Mouse (Mus musculus) embryonic facial prominence, embryonic 15.5 days (tissue): ENCODE measurements around the gene Wdr26. TPM values are rescaled to one million over a fixed set of nuclear protein-coding genes. Genes with fewer than 3 reads are reported as not detected.

Experiments used
- ATAC-seq: fragments of 200-750 bp; cut with Nextera tagmentation; 2 replicates; pipeline ENCODE4 v1.8.0; 2017; ENCODE audit warnings: low read depth, moderate TSS enrichment; ENCODE audit not compliant: insufficient number of reproducible peaks, low FRiP score, low TSS enrichment
- H3K27ac ChIP-seq: fragments of 300-500 bp; sonication (generic); replicated peaks from 2 replicates; pipeline ENCODE4 v1.5.1; 2015; ENCODE audit warnings: mild to moderate bottlenecking, inconsistent platforms
- H3K27me3 ChIP-seq: fragments of 300-500 bp; sonication (generic); 2 replicates; pipeline ENCODE4 v1.6.1; 2015; ENCODE audit warnings: inconsistent platforms
- H3K36me3 ChIP-seq: fragments of 300-500 bp; sonication (generic); 2 replicates; pipeline ENCODE4 v1.6.1; 2015; ENCODE audit warnings: mild to moderate bottlenecking, inconsistent platforms
- H3K4me1 ChIP-seq: fragments of 300-500 bp; sonication (generic); 2 replicates; pipeline ENCODE4 v1.6.1; 2015; ENCODE audit warnings: inconsistent platforms
- H3K4me2 ChIP-seq: fragments of 300-500 bp; sonication (generic); replicated peaks from 2 replicates; pipeline ENCODE4 v1.6.1; 2015; ENCODE audit warnings: mild to moderate bottlenecking, inconsistent platforms
- H3K4me3 ChIP-seq: fragments of 300-500 bp; sonication (generic); replicated peaks from 2 replicates; pipeline ENCODE4 v1.5.1; 2015; ENCODE audit warnings: mild to moderate bottlenecking, inconsistent platforms
- H3K9ac ChIP-seq: fragments of 300-500 bp; sonication (generic); 2 replicates; pipeline ENCODE4 v1.6.1; 2015; ENCODE audit warnings: inconsistent platforms
- H3K9me3 ChIP-seq: fragments of 300-500 bp; sonication (generic); replicated peaks from 2 replicates; pipeline ENCODE4 v1.6.1; 2016; ENCODE audit warnings: inconsistent platforms
- WGBS: fragments of 180-500 bp; shearing (Covaris S2); methylation state at CpG from one replicate; pipeline ENCODE4 v1.1.7; 2015; 5-methylcytosine and 5-hydroxymethylcytosine counted together
- polyA plus RNA-seq: library from polyadenylated mRNA; unstranded; fragments of >200 nt; fragmentation: Nextera tagmentation; extraction: Ambion mirVana; gene quantifications from 2 replicates; pipeline ENCODE4 v1.2.1, GENCODE M21; 2015

Gene Wdr26
- polyA plus RNA-seq, 1 experiment from 2014 or later = 38.0 TPM

DNA sequence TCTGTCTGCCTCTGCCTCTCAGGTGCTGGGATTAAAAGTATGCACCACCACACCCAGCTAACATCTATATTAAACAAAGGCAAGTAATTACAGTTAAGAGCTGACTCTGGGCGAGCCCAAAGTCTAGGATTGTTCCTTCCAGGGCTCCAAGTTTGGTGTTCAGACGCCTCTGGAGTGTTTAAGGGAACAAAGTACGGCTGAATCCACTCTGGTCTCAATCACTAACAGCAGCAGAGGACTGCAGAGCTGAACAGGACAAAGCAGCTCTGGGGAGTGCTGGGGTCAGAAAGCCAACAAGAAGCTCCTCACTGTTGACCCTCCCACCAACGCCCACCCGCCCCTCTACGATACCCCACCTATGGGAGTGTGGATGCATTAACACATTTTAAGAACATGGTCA, 21.9 kb upstream of the Wdr26 start:
- 82% methylated on average over 6 of the region's 6 CpGs for WGBS
- no peak overlapping the region for H3K9ac ChIP-seq
- no peak overlapping the region for H3K27ac ChIP-seq
- H3K4me3 ChIP-seq = no peak overlapping the region
- no peaks in the 10 kb centered on the region for H3K36me3 ChIP-seq
- ATAC-seq = no peak
- peaks cover 17% of the 10 kb centered on the region; the same call in 1 of the 2 replicates for H3K4me1 ChIP-seq
- H3K27me3 ChIP-seq = no peaks in the 10 kb centered on the region
- no peak overlapping the region for H3K4me2 ChIP-seq
- no peaks in the 10 kb centered on the region for H3K9me3 ChIP-seq

- WGBS = 24% methylated on average over 8 of the region's 8 CpGs
- H3K36me3 ChIP-seq = no peaks in the 10 kb centered on the region
- no peak overlapping the region for H3K4me3 ChIP-seq
- no peaks in the 10 kb centered on the region for H3K9me3 ChIP-seq
- H3K9ac ChIP-seq = no peak overlapping the region
- ATAC-seq = no peak
- H3K27ac ChIP-seq = 0 out of 2 replicates have a peak overlapping the region, but pooled peaks have one; percentile 51
- H3K4me2 ChIP-seq = no peak overlapping the region
- H3K4me1 ChIP-seq = peaks cover 20% of the 10 kb centered on the region; the same call in 1 of the 2 replicates
- H3K27me3 ChIP-seq = no peaks in the 10 kb centered on the region
Measured at GRCm38 (mm10) chr1:181232307-181233027, 20.7 kb upstream of the Wdr26 start.

DNA sequence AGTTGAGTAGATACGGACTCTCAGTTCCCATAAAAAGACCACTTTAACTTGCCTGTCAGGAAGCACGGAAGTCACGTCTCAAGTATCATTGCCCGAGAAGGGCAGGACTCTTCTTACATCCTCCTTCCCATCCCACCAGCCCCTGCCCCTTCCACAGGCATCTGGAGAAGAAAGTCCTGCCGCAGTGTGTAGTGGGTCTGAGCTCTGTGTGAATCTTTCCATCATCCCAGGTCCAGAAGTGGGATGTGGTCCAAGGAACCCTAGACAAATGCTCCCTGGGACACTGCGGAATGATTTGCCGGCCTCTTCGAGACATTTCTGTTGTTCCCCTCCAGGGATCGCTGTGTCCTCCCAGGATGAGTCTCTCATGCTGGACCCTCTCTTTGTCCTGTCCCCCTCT, 20.0 kb upstream of the Wdr26 start:
- Histone ChIP-seq H3K9ac (no peak overlapping the region), H3K9me3 (no peaks in the 10 kb centered on the region), H3K4me3 (no peak overlapping the region), H3K4me1 (peaks cover 20% of the 10 kb centered on the region; the same call in 1 of the 2 replicates), H3K27me3 (no peaks in the 10 kb centered on the region), H3K36me3 (no peaks in the 10 kb centered on the region), H3K27ac (no peak overlapping the region), H3K4me2 (no peak overlapping the region)
- no peak for ATAC-seq
- WGBS = 71% methylated on average over 9 of the region's 9 CpGs

DNA sequence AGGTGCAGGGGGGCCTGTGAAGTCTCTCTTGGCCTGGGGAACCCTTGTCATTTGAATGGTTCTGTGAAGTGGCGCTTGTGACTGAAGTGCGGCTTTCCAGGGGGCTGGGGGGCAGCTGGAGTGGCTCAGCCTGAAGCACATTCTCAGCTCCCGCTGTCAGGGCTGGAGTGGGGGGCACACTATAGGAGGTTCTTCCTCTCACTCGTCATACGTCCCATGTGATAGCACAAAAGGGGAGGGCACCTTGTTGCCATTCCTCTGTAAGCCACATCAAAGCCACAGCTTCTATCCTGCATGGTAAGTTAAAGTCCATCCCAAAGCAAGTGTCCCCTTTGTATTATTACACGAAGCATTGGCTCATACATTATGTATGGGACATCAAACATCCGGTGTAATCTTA, 19.5 kb upstream of the Wdr26 start:
- H3K27me3 ChIP-seq = no peaks in the 10 kb centered on the region
- H3K4me2 ChIP-seq = no peak overlapping the region
- ATAC-seq = no peak
- H3K9ac ChIP-seq = no peak overlapping the region
- H3K9me3 ChIP-seq = no peaks in the 10 kb centered on the region
- H3K27ac ChIP-seq = no peak overlapping the region; the same call in 1 of the 2 replicates
- no peak overlapping the region for H3K4me3 ChIP-seq
- peaks cover 20% of the 10 kb centered on the region; the same call in 1 of the 2 replicates for H3K4me1 ChIP-seq
- H3K36me3 ChIP-seq = no peaks in the 10 kb centered on the region
- WGBS = 50% methylated on average over 7 of the region's 7 CpGs

DNA sequence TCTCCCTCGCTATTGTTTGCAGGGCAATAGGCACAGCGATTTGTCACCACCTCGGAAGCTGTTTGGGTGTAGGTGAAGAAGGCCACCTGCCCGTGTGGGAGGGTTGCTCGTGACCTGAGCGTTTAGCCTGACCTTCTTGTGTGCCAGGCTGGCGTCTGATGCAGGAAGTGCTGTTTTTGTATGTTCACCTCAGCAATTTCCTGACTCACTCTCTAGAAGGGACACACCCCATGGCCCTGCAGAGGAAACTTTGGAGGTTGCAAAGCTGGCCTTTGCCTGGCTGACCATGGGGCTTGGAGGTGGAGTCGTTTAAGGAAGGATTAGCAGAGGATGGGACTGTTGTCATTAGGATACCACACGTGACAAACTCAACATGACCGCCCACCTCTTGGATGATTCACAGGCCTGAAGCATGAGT, 18.9 kb upstream of the Wdr26 start:
- H3K9ac ChIP-seq = no peak overlapping the region

DNA sequence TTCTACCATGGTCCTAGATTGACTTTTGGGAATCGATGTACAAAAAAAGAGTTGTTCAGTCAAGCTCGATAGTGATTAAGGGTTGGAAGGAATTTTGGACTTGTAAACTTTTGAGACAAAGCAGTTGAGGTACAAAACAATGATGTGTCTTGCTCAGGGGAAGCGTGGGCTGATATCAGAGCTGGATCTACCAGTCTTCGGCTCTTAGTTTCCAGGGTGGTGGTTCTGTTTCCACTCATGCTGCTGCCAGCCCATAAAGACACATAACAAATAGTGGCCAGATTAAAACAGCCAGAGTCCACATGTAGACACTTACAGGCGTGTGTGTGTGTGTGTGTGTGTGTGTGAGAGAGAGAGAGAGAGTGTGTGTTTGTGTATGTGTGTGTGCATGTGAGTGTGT, 17.2 kb upstream of the Wdr26 start:
- Histone ChIP-seq H3K4me2 (no peak overlapping the region), H3K9ac (no peak overlapping the region), H3K27ac (no peak overlapping the region), H3K4me3 (no peak overlapping the region), H3K9me3 (no peaks in the 10 kb centered on the region), H3K4me1 (peaks cover 16% of the 10 kb centered on the region; the same call in 1 of the 2 replicates), H3K36me3 (no peaks in the 10 kb centered on the region), H3K27me3 (no peaks in the 10 kb centered on the region)
- no peak for ATAC-seq
- 78% methylated on average over 5 of the region's 5 CpGs for WGBS

More for the DNA sequence above, 18.9 kb upstream of the Wdr26 start:
- Histone ChIP-seq H3K27ac (no peak overlapping the region), H3K4me3 (no peak overlapping the region), H3K9me3 (no peaks in the 10 kb centered on the region), H3K4me2 (no peak overlapping the region), H3K4me1 (peaks cover 20% of the 10 kb centered on the region; the same call in 1 of the 2 replicates), H3K36me3 (no peaks in the 10 kb centered on the region), H3K27me3 (no peaks in the 10 kb centered on the region)
- 39% methylated on average over 10 of the region's 10 CpGs for WGBS
- ATAC-seq = no peak

DNA sequence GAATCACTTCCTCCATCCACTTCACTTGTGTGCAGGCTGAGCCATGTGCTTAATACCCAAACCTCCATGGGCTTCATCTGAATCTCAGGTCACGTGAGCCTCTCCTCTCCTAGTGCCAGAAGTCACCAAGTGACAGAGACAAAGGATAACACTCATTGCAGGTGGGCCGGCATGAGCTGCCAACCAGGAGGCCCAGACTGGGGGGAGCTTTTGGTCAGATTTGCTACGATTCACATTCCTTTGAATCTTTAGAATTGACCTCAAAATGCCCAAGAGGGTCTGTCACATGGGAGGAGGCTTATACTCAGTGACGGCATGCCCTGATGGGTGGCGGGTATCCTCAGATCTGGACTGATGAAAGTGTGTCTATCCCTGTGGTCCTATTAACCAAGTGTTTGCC, 16.8 kb upstream of the Wdr26 start:
- no peaks in the 10 kb centered on the region for H3K27me3 ChIP-seq
- H3K36me3 ChIP-seq = no peaks in the 10 kb centered on the region
- H3K4me2 ChIP-seq = no peak overlapping the region
- WGBS = 56% methylated on average over 5 of the region's 5 CpGs
- no peak overlapping the region for H3K27ac ChIP-seq
- no peaks in the 10 kb centered on the region for H3K9me3 ChIP-seq
- peaks cover 15% of the 10 kb centered on the region; the same call in 1 of the 2 replicates for H3K4me1 ChIP-seq
- no peak overlapping the region for H3K4me3 ChIP-seq
- no peak for ATAC-seq
- no peak overlapping the region for H3K9ac ChIP-seq

GRCm38 (mm10) chr1:181227804-181228203, 16.0 kb upstream of the Wdr26 start:
- H3K9me3 ChIP-seq = no peaks in the 10 kb centered on the region
- no peaks in the 10 kb centered on the region for H3K27me3 ChIP-seq
- peaks cover 15% of the 10 kb centered on the region; the same call in 1 of the 2 replicates for H3K4me1 ChIP-seq
- no peak overlapping the region for H3K27ac ChIP-seq
- 74% methylated on average over 11 of the region's 11 CpGs for WGBS
- H3K4me2 ChIP-seq = no peak overlapping the region
- H3K9ac ChIP-seq = no peak overlapping the region
- H3K36me3 ChIP-seq = no peaks in the 10 kb centered on the region
- no peak for ATAC-seq
- no peak overlapping the region for H3K4me3 ChIP-seq

DNA sequence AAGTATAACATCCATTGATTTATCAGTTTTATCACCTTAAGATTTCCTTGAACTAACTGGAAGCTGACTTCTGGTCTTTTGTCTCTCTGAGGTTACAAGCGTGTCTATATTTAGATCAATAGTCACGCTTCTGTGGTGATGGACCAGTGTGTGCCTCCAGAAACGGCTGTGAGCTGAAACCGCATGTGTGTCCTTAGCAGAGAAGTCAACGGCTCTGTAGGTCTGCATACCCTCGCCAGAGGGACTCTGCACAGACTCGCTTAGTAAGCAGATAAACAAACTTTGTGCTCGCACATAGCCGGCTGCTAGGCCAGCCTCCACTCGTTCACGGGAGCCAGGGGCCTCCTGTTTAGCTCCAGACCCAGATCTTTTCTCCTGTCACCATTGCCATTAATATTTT, 15.0 kb upstream of the Wdr26 start:
- no peaks in the 10 kb centered on the region for H3K9me3 ChIP-seq
- WGBS = 51% methylated on average over 11 of the region's 11 CpGs
- H3K4me2 ChIP-seq = no peak overlapping the region
- no peaks in the 10 kb centered on the region for H3K27me3 ChIP-seq
- no peak overlapping the region for H3K9ac ChIP-seq
- no peaks in the 10 kb centered on the region for H3K36me3 ChIP-seq
- H3K4me1 ChIP-seq = peaks cover 12% of the 10 kb centered on the region; the same call in 1 of the 2 replicates
- no peak for ATAC-seq
- H3K27ac ChIP-seq = no peak overlapping the region
- no peak overlapping the region for H3K4me3 ChIP-seq

DNA sequence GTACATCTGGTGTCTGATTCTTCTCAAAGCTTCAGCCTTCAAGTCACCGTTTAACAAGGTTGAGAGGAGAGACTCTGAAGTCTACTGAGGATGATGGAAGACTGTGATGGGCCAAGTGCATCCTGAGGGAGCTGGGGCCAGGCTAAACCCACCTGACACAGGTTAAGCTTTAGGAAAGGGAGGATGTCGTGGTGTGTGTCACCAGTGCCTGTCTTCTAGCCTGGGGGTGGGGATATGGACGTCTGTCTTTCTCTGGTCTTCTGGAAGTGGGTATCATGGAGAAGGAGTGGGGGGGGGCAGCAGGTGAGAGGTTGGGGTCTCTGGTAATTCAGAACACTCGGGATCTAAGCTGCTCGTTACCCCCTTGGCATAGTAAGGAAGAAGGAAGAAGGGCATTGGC, 13.5 kb upstream of the Wdr26 start:
- Histone ChIP-seq H3K4me2 (no peak overlapping the region), H3K27ac (no peak overlapping the region), H3K4me1 (0 out of 2 replicates have a peak, but pooled peaks cover 4% of the 10 kb centered on the region), H3K9ac (no peak overlapping the region), H3K27me3 (no peaks in the 10 kb centered on the region), H3K4me3 (no peak overlapping the region), H3K36me3 (no peaks in the 10 kb centered on the region), H3K9me3 (no peaks in the 10 kb centered on the region)
- no peak for ATAC-seq
- 64% methylated on average over 5 of the region's 5 CpGs for WGBS

DNA sequence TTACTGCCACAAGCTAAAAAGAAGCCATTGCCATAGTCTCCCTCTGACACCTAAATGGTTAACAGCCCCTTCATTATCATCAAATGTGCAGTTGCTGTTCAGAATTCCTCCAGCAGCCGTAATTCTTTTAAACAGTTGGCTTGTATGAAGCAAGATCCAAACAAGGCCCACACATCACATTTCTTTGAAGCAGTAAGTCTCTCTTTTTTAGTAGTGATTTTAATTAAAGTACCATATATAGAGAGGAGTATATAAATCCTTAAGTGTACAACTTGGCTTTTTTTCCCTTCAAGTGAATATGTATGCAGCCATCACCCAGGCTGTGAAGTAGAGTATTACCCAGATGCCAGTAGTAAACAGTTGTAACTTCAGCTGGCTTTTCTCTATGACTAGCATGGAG, 10.2 kb upstream of the Wdr26 start:
- no peak for ATAC-seq
- 13% methylated on average over 1 of the region's 1 CpGs for WGBS
- Histone ChIP-seq H3K27ac (no peak overlapping the region), H3K27me3 (no peaks in the 10 kb centered on the region), H3K36me3 (0 out of 2 replicates have a peak, but pooled peaks cover 3% of the 10 kb centered on the region), H3K4me3 (no peak overlapping the region), H3K4me2 (no peak overlapping the region), H3K4me1 (no peaks in the 10 kb centered on the region), H3K9me3 (no peaks in the 10 kb centered on the region), H3K9ac (no peak overlapping the region)

DNA sequence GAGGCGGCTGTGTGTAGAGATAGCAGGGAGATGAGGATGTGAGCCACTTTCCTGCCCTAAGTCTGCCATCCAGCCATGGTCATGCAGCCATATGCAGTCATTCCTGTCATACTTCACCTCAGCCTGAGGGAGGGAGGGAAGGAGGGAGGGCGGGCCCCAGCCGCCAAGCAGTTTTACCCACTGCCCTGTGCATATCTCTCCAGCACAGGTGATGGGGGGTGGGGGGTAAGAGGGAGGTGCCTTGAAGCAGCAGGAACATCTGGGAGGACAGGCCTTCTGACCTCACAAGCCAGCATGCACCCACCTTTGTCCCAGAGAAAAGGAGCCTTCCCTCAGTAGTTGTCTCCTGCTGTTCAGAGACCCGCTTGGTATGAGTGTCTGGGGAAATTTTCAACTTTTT, 4.5 kb upstream of the Wdr26 start:
- ATAC-seq = no peak
- H3K9me3 ChIP-seq = no peaks in the 10 kb centered on the region
- H3K27ac ChIP-seq = no peak overlapping the region
- no peaks in the 10 kb centered on the region for H3K27me3 ChIP-seq
- H3K9ac ChIP-seq = no peak overlapping the region
- H3K4me1 ChIP-seq = peaks cover 10% of the 10 kb centered on the region
- 0 out of 2 replicates have a peak, but pooled peaks cover 3% of the 10 kb centered on the region for H3K36me3 ChIP-seq
- no peak overlapping the region for H3K4me2 ChIP-seq
- 59% methylated on average over 4 of the region's 4 CpGs for WGBS
- no peak overlapping the region for H3K4me3 ChIP-seq
